Mouse (Mus musculus): ENCODE data around the gene Snrpd3.

Gene Snrpd3

GRCm38 (mm10) chr10:75568029-75568428 lies 50.7 kb downstream of the Snrpd3 start:
- DNase-seq (ENCODE audit: low spot score) = no peak

DNA sequence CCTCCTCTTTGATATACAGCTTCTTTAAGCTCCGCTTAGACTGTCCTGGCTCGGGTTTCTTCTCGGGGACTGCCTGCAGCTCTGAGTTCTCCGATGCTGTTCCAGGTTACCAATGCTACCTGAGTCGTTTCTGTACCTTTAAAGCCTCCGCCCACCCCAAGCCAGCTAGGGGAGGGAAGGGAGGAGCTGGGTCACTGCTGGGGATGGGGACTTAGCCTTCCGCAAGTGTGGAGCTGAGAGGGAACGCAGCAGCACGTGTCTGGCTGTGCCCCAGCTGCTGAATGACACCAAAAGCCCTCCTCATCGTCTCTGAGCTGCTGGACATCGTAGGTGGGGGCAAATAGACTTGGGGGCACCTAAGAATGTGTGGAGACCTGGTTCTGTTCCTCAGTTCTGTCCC lies 51.1 kb downstream of the Snrpd3 start:
- peak; percentile 24 for DNase-seq (ENCODE audit: low spot score)

GRCm38 (mm10) chr10:75568851-75569250 lies 51.5 kb downstream of the Snrpd3 start:
- no peak for DNase-seq (ENCODE audit: low spot score)

DNA sequence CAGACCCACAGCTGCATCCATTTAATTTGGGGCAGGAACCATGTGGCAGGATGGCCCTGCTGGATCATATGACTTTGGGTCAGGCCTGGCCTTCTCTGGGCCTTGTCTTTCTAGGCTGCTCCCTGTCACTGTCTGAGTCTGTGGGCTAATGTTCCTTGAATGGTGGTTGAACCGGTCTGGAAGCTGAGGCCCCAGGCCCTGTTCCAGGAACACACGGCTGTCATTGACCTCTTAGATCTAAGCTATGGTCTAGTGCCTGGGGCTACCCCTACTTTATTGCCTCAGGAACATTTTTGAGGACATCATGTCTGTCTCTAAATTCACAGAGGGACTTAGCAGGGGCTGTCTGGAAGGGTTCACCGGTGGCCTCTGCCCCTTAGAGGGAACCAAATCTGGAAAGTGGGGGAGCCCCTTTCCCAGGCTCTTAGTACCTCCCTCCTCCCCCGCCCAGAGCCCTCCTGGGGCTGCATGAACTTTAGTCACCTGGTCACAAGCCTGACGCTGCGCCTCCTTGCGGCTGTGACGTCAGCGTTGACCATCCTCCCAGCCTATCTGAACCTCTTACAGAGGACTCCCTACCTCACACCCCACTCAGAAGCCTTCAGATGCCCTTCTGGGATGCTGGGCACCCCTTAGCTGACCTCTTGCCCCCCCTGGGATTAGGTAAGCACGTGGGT lies 53.8 kb downstream of the Snrpd3 start:
- no peak for DNase-seq (ENCODE audit: low spot score)

DNA sequence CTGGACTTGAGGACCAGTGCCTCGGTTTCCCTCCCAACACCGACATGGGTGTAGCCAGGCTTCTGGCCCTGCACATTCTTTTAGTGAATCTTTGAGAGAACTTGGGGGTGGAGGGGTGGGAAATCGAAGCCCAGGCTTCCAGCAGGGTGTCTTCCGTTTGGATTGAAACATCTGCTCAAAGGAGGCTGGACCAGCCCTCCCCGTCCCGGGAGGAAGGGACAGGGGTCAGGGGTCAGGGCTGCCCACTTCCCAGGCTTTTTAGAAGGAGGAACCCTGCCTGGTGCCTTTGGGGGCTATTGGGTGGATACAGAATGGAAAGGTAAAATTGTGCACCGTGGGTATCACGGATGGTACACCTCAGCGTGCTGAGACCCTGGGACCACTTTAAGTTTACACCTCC lies 54.6 kb downstream of the Snrpd3 start:
- DNase-seq (ENCODE audit: low spot score) = no peak

GRCm38 (mm10) chr10:75573181-75573580 lies 55.8 kb downstream of the Snrpd3 start:
- DNase-seq (ENCODE audit: low spot score) = no peak

DNA sequence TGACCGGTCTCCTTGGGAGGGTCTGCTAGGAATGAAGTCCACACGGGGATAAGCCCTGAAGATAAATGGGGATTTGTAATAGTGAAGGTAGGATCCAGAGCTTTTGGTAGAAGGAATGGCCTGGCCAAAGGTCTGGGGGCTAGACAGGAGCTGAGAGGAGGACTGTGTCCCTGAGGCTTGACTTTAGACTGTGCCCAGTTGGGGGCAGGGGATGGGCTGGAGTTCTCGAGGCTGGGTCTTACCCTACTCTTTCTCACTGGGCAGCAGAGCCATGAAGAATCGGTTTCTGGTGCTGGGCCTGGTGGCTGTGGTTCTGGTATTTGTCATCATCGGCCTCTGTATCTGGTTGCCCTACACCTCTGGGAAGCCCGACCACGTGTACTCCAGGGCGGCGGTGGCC lies 56.6 kb downstream of the Snrpd3 start:
- no peak for DNase-seq (ENCODE audit: low spot score)

- DNase-seq (ENCODE audit: low spot score) = no peak
Observed at GRCm38 (mm10) chr10:75579129-75579528, 61.8 kb downstream of the Snrpd3 start.

DNA sequence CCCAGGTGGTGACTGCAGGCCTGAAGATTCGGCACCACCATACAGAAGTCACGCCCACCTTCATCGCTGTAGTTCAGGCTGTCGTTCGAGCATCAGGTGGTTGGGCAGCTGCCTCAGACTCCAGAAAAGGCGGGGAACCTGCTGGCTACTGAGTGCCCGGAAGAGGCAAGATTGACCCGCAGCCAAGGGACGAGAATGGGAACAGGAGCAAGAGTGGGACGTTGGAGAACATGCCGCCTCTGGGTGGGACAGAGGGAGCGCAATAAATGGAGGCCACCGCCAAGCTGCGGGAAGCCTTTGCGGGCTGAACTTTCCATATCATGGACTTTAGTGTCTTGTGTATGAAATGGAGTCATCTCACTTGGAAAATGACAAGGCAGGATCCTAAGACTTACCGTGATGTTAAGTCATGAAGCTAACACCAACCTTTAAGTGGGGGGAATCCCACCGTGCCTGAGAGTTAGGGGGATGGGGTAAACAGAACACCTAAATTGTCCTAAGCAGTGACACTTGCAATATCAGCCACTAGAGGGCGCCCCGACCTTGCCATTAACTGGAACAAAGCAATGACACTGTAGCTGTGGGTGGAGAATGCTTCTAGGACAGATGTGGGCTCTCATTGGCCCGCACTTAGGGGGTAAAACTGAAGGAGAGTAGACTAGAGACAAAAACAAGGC lies 68.7 kb downstream of the Snrpd3 start:
- DNase-seq (ENCODE audit: low spot score) = peak; percentile 95

DNA sequence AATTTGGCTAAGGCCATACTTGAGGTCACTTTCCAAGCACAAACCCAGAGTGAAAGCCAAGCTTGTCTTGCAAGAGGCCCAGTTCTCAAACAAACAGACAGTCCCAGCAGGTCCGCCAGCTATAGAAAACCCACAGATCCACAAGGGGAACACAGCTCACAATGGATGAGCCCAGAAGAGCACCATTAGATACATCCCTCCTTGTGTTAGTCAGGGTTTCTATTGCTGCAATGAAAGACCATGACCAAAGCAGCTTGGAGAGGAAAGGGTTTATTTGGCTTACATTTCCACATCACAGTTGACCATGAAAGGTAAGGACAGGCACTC lies 69.2 kb downstream of the Snrpd3 start:
- no peak for DNase-seq (ENCODE audit: low spot score)
